Mouse (Mus musculus) fat pad, adult 2 months (tissue): ENCODE data around the gene Prmt3.

Source experiments
- DNase-seq: peaks from one replicate; pipeline ENCODE4 v3.0.0-alpha.2; 2011; ENCODE audit warnings: low read depth, low spot score; ENCODE audit errors: extremely low read depth

The Prmt3 gene

DNA sequence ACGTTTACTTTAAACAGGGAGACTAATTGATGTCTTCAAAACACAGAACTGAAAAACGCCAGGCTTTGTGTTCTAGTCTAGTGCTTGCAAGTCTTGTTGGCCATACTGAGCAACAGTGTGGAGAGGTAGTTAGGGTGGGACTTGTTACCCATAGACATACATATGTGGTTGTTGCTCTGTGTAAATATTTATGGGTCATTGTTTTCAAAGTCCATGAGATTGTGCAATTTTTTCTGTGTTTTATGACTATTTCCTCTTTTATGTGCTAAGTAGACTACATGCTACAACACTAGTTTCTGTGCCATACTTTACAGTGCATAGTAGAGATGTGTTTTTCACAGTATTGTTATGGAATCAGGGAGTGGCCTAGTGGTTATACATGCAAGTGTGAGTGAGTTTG, 16.2 kb downstream of the Prmt3 start:
- DNase-seq, result no peak

DNA sequence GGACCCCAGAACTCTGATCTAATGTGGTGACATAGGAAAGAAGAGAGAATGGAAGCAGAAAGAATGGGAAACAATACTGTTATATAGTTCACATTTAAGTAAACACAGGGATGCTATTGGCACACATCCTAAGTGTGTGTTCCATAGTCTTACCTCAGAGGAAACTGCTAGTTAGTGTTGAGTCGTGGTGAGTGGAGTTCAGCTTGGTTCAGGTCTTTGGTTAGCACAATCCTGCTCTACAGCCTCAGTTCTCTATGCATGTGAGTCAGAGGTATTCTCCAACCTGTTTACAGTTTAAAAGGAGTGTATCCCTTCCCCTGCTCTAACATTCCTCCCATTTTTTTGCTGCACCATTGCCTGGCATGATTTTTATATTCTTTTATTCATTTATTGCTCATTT, 19.0 kb downstream of the Prmt3 start:
- DNase-seq, result no peak

DNA sequence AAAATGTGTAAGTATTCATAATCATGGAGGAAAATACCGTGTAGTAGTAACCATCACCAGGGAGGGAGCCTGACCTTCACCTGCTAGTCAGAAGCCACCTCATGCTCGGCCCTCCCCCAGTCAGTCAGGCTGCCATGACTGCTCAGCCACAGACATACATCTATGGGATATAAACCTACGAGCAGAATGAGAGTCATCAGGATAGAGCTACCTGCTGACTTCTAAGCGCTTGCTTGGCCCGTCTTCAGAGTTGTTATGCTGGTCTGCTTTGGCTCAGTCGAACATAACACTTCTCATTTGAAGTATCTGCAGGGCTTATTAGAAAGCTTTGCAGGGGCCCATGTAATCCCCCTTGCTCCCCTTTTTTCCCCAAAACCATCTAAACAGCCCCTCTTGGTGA, 25.4 kb downstream of the Prmt3 start:
- no peak for DNase-seq

DNA sequence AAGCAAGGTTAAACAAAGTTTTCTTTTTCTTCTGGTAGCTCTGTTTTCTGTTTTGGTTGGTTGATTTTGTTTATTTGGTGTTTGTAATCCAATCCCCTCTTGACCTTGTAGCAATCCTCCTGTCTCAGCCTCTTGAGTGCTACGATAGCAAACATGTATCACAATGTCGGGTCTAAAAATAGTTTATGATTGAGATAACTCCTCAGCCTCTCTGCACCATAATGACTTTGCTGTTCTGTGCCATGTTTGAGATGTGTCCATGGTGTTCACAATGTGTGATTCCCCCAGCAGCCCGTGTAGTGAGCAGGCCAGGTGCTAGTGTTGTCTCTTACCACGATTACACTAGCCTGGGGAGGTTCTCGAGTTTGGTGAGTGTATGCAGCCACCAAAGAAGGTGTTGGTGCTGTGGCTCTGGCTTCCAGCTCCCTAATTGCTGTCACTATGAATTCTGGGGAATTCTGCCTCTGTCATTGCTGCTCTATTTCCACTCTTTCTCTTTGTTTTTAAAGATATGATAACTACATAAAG, 26.6 kb downstream of the Prmt3 start:
- DNase-seq, result no peak

DNA sequence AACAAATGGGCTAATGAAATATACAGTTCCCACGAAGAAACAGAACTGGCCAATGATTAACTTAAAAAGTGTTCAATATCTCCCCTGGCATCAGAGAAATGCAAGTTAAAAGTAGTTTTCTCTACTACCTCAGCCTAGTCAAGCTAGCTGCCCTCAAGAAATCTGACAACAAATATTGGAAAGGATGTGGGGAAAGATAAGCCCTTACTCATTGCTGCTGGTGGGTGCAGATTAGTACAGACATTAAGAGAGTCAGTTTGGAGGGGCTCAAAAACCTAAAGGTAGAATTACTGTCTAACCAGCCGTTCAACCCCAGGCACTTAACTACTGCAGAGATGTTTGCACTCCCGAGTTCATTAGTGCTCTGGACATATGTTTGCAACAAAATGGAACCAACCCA, 27.5 kb downstream of the Prmt3 start:
- no peak for DNase-seq

DNA sequence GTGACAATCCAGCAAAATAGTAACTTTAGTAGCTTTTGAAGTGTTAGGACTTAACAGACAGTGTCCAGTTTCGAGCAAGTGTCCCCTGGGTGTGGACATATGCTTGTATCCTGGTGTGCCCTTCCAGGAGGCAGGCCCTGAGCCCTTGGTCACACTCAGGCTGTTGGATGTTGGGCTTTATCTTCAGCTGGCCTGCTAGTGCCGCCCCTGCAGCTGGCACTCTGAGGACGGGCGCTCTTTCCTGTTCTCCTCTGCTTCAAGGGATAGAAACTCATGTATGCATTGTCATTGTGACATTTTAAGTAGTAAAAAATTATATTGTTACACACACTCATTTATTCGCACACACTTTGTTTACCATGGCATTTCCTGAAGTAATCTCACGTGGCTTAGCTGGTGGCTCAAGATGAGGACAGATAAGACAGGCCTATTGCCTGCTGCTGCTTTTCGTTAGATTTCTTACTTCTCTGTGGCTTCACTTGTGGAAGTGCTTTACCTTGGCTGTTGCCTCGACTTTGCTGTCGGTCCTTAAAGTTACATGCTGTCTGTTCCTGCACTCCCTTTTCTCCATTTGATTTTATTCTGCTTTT, 29.0 kb downstream of the Prmt3 start:
- no peak for DNase-seq

DNA sequence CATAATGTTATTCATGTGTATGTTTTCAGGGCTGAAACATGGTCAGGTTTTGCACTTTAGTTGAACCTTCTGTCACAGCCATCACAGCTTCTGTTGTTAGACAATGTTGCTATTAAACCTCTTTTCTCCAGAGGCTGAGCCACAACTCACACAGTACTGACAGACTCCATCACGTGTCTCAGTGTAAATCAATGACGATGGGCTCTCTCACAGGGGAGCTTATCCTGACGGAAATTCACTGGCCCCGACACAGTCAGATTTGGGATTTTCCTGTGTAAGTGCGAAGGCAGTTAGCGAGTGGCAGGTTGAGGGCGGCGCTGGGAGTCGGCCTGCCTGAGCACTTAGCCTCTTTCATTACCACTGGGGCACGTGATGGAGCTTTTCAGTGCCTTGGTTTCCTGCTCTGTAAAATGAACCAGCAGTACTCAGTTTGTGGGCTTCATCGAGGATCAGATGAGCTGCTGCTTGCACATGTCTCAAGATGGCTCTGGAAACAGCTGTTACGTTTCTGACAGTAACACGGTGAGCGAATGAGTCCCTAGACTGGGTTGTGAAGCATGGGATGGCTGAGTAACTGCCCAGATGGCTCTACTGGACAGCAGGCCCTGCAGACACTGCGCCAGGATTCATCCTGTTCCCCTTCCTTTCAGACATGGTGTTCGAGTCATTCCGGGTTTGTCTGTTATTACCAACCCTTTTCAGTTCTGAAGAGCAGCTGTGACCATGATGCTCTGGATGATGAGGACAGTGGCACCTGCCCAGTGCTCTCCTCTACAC, 29.9 kb downstream of the Prmt3 start:
- no peak for DNase-seq

DNA sequence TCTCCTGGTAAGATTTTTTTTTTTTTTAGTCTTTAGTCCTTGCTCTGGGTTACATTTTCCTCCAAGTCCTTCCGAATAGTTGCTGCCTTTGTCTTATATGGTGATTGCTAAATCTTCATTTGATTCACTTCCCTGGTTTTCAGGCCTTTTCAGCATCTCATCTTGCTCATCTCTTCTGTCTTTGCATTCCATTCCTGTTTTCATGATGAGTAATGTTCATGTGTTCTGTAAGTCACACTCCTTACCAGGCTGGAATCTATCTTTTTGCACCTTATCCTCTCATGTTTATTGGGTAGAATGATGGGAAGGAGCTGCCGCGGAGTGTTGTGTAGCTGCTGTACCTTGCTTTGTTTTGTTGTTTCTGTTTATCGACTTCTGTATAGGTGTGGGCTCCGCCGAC, 31.0 kb downstream of the Prmt3 start:
- DNase-seq, result no peak

DNA sequence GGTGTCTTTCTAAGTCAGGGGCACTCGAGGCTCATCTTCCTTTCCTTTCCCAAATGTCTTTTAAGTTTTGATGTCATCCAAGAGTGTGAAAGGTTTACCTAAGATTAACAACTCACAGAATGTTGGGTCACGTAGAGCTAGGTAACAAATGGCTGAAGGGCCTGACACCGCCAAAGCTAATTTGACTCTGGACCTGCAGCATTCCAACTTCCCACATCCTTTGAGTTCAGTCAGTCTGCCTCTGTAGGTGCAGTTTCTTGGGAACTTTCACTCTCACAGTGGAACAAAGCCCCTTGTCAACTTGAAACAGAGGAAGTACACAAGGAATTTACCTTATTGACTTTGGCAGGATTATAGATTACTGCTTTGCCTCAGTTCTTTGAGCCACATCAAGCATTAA, 31.4 kb downstream of the Prmt3 start:
- no peak for DNase-seq

DNA sequence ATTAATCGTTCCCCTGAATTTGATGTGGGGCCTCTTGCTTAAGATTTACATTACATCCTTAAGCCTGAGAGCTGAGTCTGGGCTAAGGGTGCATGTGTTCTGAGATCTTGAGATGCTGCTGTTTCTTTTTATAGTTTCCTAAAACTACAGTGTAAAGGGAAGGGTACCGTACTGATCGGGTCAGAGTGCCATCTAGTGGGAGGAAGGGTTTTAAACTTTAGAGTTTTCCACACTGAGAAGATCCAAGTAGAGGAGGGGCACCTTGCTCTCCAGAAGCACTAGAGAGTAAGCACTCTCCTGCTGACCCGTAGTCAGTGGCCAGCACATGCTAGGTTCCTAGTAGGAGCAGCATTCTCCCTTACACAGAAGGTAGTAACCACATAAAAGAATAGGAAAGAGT, 33.2 kb downstream of the Prmt3 start:
- no peak for DNase-seq

DNA sequence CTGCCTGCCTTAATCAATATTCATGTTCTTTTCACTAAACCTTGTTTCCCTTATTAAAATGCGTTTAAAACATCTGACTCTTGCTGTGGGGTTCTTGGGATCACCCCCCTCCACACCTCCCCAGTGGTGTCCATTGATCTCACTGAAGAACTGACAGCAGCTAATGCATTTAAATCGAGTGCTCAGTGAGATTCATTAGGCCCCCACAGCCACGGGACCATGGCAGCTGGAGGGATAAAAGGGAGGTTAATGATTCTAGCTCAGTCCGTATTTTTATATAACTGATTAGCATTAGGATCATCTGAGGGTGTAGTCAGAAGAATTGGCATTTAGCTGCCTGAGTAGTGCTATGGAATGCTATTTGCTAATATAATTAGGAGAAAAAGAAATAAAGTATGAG, 41.2 kb downstream of the Prmt3 start:
- no peak for DNase-seq

DNA sequence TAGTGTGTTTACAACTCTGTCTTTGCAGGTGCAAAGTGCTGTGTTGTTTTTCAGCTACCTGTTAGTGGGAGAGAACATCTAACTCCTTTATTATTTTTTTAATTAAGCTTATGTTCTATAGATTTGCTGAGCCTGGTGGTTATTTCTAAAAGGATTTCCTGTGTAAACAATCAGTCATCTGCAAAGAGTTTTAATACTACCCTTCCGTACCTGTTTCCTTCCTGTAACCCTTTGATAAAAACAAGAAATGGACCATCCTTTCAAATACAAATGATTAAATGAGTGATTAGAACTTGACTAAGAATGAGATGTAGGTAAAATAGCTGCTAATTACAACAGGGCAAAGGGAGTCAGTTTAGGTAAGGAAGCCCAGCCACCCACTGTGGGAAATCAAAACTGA, 43.2 kb downstream of the Prmt3 start:
- DNase-seq, result no peak

DNA sequence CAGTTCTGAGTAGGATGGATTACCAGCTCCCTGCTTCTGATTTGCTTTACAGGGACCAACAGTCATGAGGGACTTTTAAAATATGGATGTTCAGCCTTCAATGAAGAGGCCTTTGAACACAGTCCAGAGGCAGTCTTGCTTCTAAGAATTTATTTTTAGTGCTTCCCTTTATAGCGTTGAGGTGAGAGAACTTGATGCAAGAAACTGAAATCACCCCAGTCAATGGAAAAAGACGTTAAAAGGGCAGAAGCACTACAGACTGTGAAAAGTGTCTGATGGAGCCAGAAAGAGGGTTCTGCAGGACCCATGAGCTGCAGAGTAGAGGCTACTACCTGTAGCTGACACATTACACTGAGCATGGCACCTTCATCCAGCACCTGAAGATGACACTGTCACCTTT, 43.9 kb downstream of the Prmt3 start:
- DNase-seq, result no peak

DNA sequence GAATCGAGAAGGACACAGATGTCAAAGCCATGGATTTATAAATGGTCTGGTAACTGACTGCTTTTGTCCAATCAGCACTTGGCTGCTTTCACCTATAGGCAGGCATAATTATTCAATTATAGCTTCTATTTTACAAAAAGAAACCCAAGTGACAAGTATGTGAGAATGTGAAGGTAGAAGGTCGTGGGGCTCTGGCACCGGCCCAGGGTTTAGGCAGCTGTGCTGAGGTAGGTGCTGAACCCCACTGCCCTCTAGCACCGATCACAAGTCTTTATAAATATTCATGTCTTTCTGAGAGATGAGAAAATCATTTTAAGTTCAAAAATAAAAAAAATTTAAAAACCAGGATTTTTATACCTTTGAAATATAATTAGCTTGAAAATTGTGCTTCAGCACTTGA, 45.4 kb downstream of the Prmt3 start:
- no peak for DNase-seq

DNA sequence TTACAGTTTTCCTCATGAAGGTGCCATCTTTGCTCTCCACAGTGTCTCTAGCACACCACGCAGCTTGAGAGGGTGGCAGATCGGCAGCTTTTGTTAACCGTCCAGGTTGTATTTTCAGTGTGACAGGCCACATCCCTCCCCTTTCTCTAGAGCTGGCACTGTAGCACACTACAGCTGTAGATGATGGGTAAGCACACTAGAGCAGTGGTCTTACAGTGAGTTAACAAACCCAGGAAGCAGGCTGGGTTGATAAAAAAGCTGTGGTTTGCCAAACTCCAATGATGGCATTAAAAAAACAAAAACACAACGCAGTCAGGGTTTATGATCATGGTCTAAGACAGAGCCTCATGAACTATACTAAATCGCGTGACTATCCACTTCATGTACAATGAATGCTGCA, 45.9 kb downstream of the Prmt3 start:
- no peak for DNase-seq

DNA sequence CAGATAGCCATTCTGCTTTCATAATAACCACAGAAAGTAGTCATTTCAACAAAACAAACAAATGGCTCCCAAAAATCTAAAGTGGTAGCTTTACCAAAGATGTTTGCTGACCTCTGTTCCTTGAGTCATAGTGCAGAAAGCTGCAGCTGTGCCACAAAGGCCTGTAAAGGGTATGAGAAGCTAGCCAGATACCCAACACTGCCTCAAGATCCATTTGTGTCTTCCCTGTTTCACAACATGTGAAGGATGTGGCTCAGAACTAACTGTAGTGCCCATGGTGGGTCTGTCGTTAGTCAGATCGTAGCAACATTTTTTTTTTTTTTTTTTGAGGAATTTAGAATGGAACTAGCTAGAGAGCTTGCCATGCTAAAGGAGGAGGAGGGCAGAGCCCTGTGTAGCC, 46.4 kb downstream of the Prmt3 start:
- DNase-seq, result no peak

DNA sequence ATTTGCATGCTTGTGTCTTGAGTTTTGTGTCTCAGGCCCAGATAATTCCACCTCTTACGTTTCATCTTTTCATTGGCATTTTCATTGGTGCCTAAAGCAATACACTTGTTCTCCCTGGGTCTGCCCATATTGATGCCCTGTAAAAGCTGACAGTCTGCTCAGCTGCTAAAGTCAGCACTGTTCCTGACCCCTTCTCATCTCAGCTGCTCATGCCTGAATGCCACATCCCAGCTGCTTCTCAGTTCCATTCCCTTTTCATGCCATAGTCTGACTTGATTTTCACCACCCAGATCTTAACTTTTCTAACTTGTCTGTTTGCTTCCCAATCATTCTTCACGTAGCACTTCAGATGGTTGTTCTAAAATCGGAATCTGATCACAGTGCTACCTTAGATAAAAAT, 47.3 kb downstream of the Prmt3 start:
- DNase-seq, result no peak

DNA sequence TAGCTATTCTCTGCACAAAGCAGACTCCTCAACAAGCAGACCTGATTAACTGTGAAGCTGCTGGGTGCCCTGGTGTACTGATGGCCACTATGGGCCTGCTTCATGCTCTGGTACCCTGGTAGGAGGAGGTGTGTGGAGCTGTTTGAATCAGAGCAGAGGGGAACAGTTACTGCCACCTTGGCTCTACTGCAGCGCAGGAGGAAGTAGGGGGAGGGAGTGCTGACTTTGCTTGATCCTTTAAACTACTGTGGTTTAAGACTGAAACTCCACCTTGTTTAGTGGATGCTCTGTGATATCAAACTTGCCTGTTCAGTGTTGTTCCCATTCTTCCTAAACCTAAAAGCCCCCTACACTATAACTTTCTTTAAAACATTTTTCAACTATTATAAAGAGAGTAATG, 49.8 kb downstream of the Prmt3 start:
- DNase-seq, result no peak

DNA sequence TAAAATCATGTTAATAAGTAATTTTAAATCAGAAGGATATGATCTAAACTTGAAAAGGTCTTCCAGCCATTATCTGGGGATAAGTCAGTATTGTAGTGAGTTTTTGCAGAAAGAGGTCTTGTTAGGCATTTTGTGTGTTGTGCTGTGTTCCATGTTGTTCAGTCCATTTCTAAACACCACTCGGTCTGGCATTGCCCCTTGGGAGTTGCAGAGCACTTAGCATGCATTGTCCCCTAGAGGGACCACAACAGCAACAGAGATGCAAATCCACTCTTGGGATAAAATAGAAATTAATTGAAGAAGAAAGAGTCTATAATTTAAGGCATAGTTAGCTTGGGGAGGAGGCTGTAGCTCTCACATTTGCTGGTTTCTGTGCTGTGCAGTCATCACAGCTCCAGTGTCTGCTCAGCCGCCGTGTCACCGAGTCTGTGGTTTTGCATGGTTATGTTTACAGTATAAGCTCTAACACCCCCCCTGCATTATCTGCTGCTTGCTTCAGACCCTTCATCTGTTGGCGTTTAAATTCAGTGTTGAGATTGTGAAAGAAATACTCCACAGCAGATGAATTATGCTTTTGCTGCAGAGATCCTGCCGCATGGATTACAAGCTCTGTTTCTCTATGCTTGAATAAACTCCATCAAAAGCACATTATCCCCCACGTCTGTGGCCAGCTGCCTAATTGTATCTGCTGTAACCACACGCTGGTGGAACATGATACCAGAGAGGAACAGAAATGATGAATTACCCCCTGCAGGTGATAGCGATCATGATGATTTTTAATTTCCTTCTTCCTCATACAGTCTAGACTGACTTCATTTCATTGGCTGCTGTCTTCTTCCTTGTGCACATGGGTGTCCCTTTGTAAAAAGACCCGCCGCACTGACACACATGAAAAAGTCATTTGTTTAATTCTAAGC, 64.5 kb downstream of the Prmt3 start:
- DNase-seq, result no peak

DNA sequence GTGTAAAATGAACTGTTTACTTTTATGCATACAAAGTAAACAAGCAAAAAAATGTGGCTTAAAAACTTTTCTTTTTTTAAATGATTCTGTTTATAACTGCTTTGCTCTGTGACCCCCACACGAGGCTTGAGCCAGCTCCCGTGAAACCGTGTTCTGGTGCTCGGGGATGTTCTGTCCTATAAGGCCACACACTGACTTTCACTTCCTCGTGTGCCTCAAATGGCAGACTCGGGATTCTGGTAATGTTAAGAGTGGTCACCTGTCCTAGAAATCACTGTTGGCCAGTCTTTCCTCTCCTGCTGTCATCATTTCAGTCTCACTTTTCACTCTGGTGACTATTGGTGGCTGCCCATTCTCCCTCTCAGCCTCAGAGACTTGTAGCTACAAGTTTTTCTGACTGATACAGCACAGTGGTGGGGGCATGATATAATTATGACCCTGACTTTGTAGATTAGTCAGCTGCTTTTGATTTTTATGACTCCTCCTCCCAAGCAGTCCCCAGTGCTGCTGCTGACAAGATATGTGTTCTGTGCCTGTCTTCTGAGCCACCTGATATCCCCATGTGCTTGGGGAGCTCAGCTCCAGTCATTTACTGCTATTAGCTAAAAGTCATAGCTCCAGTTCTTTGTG, 65.3 kb downstream of the Prmt3 start:
- no peak for DNase-seq

DNA sequence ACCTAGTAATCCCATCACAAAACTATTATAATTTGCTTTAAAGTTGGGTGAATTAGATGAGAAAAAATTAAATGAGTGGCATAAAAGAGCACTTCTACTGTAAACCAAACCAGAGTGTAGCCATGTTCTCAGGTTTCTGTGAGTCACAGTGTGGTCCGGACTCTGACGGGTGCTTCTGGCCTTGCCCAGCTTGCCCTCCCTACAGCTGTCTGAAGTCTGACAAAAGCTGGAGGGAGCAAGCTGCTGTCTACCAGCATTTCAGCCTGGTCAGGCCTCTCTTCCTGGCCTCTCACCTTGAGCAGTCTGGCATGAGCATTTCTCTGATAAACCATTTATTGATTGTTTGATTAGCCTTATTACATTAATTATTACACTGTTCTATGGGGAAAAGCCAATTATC, 69.8 kb downstream of the Prmt3 start:
- no peak for DNase-seq
